Mouse (Mus musculus) ZHBTc4 (cell line): ENCODE measurements around the gene Akap9.
"Not testable (repeated sequence)": the region's sequence is repeated elsewhere in the genome, so short reads cannot be mapped to it uniquely, and the experiment has no call there.

Source experiments
- DNase-seq: peaks from one replicate; pipeline ENCODE4 v3.0.0-alpha.2; 2011; ENCODE audit warnings: low read depth, low spot score

The Akap9 gene

DNA sequence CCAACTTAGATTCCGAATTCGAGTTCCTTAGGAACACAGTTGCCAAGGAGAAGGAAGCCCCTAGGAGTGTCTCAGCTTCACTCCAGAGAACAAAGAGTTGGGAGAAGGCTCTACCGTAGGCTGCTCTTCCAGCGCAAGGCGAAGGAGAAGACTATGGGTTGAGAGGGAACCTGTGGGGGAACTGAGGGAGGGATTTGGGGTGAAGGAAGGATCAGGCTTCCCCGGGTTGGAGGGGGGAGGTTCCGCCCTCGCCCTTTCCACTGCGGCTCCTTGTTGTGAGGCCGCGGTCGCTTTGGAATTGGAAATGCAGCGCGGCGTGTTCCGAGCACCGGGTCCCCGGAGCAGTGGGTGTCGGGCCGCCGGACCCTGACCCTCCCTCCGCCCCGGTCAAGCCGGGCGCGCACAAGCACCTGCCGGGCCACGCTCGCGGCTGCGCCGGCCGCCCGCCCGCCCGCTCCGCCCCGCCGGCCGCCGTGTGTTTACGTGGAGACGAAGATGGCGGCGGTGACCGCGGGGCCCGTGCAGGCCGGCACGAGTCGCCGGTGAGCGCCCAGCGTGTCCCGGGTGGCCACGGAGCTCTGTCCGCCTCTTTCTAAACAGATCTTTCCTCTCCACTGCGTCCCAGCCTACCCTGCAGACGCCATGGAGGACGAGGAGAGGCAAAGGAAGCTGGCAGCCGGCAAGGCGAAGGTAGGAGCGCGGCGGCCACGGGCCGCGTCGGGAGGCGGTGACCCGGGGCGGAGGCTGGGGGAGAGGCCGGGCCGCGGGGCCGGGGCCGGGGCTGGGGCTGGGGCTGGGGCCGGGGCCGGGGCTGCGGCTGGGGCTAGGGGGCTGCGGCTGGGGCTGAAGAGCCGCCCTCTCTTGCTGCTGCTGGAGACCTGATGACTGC, at the start of gene Akap9:
Gene Akap9 (plus strand): TSS at position 254 of the 889 bp plus-strand sequence.
- peak; percentile 74 for DNase-seq

GRCm38 (mm10) chr5:3886862-3887261, 41.0 kb upstream of the Akap9 start:
- not testable (repeated sequence) for DNase-seq

DNA sequence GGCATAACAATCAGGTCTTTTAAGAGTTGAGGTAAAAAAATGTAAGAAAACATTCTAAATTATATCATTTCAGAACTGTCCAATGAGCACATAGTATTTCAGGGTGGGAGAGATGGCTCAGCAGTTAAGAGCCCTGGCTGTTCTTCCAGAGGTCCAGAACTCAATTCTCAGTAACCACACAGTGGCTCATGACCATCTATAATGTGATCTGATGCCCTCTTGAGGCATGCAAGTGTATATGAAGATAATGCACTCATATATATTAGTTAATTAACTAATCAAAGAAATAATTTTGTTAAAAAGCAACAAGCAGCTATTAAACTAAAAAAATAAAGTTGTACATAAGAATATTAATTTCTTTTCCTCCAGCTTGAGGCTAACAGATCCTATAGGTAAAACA, 38.7 kb upstream of the Akap9 start:
- DNase-seq, result no peak

GRCm38 (mm10) chr5:3893459-3894293, 34.2 kb upstream of the Akap9 start, which contains the start of gene Mterf1a:
Gene Mterf1a (minus strand): TSS chr5:3893933.
- peak; percentile 29 for DNase-seq

GRCm38 (mm10) chr5:3894294-3894619, 33.6 kb upstream of the Akap9 start:
- DNase-seq, result not testable (repeated sequence)

- DNase-seq, result no peak
These were observed 22.4 kb upstream of the Akap9 start for GRCm38 (mm10) chr5:3905471-3905870.

DNA sequence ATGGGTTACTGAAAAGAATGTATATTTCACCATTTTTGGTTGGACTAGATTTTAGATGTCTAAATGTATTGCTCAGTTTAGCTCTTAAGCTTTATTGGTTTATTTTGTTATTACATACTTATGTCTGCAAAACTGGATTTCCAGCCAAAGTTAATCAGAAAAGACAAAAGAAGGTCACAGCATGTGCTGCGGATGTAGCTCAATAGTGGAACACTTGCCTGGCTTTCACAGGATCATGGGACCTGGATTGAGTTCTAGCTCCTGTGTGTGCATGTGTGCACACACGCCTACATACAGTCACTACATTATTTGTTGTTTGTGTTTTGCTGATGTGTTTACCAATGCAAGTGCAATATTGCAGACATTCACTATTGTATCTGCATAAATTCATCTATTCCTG, 5.5 kb upstream of the Akap9 start:
- DNase-seq, result no peak

DNA sequence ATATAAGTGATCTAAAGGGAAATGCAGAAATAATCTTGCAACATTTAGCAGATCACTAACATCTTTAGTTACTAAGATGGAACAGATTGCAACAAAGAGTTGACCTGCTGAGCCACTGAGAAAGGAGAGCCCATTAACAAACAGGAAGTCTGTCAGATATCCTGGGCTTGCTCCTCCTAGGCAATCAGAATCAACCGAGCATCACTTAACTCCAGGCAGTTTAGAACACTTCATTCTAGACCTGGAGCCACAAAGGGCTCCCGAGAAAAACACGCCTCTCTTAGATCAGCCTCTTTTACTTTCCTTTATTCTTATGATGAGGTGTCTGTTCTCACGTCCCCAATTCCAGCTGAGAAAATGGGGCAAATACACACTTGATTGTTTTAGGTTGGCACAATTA, 1.2 kb upstream of the Akap9 start:
- peak; percentile 19 for DNase-seq

- peak; percentile 67 for DNase-seq
These were observed 814 bp downstream of the Akap9 start for GRCm38 (mm10) chr5:3928690-3929046.

DNA sequence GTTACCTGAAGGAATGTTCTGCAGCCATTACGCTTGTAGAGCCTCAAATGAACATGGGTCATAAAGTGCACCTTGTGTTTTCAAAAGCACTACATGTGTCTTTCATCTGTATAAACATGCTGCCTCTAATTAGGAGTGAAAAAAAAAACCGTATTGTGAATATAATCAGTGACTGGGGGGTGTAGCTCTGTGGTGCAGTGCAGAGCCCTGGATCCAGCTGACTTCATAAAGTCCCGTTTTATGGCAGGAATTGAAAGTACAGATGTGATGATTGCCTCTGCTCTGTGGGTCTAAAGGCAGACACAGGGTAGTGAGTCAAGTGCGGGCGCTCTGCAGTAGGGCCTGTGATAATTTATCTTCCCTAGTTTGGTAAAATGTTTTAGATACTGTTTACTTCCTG, 2.9 kb downstream of the Akap9 start:
- DNase-seq, result no peak

GRCm38 (mm10) chr5:3931636-3932035, 3.8 kb downstream of the Akap9 start:
- no peak for DNase-seq

GRCm38 (mm10) chr5:3933551-3933950, 5.7 kb downstream of the Akap9 start:
- DNase-seq, result no peak

GRCm38 (mm10) chr5:3935266-3935665, 7.4 kb downstream of the Akap9 start:
- DNase-seq, result no peak

GRCm38 (mm10) chr5:3935778-3936554, 8.1 kb downstream of the Akap9 start:
- DNase-seq, result no peak

- DNase-seq, result no peak
These were observed 11.1 kb downstream of the Akap9 start for GRCm38 (mm10) chr5:3938905-3939304.

- no peak for DNase-seq
These were observed 11.5 kb downstream of the Akap9 start for GRCm38 (mm10) chr5:3939335-3939734.

GRCm38 (mm10) chr5:3941240-3941639, 13.4 kb downstream of the Akap9 start:
- no peak for DNase-seq

GRCm38 (mm10) chr5:3943169-3943568, 15.3 kb downstream of the Akap9 start:
- DNase-seq, result peak; percentile 90

DNA sequence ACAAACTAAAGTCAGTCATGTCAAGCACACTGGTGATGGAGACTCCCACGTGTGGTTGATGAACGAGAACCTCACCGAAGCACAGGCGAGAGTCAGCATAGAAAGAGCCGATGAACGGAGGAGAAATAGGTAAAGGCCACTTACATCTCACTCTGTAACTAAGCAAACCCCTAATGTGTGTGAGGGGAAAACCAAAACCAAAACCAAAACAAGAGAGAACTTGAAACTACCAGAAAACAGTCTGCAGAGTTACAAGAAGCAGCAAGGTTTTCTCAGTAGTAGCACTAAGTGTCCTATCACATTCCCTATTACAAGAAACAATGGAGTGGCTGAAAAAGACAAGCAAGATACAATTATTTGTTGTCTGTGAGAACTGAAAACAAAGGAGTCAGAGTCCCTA, 24.6 kb downstream of the Akap9 start:
- no peak for DNase-seq

GRCm38 (mm10) chr5:3954541-3954940, 26.7 kb downstream of the Akap9 start:
- no peak for DNase-seq

- DNase-seq, result no peak
These were observed 33.4 kb downstream of the Akap9 start for GRCm38 (mm10) chr5:3961286-3961685.

DNA sequence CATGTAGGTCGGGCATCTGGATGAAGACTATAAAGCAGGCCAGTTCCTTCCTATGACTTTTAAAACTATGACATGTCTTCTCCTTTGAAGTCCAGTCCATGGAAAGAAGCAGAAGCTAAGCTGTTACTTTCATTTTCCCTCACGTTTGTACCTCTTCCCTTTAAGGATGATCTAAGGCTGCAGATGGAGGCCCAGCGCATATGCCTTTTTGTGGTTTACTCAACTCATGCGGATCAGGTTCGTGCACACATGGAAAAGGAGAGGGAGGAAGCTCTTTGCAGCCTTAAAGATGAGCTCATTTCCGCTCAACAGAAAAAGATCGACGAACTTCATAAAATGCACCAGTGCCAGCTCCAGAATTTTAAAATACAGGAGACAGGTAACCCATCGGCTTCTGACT, 40.6 kb downstream of the Akap9 start:
- no peak for DNase-seq
